Mouse (Mus musculus) fibroblast of lung, adult 2 months (primary cell): ENCODE measurements around the gene Rasgrp4.
"Not testable (repeated sequence)": the region's sequence is repeated elsewhere in the genome, so short reads cannot be mapped to it uniquely, and the experiment has no call there.

ENCODE experiments used
- DNase-seq: peaks from one replicate; pipeline ENCODE4 v3.0.0-alpha.2; 2011; ENCODE audit warnings: low read depth

The Rasgrp4 gene

DNA sequence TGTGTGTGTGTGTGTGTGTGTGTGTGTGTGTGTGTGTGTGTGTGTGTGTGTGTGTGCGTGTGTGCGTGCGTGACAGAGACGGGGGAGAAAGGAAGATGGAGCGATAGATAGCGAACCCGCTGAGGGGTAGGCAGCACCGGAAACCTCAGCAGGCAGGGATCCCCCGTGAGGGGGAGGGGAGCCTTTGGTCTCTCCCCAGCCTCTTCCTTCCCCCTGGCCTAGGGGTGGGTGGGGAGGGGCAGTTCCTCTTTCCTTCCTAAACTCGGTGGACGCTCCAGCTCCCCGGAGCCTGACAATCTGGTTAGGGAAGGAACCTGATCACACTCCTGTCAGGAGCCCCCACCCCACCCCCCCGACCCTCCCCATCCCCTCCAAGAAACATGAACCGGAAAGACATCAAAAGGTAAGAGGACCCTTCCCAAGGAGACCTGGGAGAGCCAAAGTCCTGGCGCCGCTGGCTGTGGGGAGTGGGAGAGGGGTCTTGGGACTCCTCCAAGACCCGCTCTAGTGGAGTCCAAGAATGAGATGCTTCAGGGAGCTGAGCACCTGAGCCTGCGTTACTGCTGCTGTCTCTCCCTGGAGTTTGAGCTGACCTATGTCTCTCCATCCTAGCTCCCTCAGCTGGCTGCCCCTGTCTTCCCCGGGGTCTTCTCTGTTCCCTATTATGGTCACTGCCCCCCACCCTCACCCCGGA is at the start of gene Rasgrp4:
TSS of gene Rasgrp4 (plus strand) at position 159 of the 694 bp plus-strand sequence.
- no peak for DNase-seq

DNA sequence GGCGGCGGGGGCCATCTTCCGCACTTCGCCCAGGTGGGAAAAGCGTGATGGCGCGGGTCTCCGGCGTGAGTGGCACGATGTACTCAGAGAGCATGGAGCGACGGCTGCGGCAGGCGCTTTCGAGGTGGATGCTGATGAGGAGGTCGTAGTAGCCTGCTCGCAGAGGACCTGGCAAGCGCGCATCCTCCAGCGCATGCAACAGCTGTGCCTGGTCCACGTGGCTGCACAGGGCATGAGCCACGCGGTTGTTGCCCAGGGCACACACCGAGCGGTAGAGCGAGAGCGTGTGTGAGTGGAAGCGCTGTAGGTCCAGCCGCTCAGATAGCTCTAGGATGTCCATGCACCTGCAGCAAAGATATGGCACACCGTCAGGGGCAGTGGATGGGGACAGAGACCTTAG is 48.7 kb upstream of the Rasgrp4 start:
- no peak for DNase-seq

DNA sequence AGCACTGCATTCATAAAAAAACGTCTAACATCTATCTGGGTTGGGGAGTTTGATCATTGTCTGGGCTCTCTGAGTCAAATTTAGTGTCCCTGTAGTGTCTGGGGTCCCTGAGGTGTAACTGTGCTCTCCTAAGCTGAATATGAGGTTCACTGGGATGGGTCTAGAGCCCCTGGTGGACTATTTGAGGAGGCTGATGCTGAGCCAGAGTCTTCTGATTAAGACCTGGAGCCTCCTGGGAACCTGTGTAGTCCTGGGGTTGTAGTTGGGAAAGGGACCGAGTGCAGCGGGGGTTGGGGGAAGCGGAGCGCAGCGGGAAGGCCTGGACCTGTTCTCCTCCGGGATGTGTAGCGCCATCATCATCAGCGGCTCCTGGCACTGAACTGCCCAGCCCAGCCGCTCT is 47.7 kb upstream of the Rasgrp4 start:
- DNase-seq: no peak

DNA sequence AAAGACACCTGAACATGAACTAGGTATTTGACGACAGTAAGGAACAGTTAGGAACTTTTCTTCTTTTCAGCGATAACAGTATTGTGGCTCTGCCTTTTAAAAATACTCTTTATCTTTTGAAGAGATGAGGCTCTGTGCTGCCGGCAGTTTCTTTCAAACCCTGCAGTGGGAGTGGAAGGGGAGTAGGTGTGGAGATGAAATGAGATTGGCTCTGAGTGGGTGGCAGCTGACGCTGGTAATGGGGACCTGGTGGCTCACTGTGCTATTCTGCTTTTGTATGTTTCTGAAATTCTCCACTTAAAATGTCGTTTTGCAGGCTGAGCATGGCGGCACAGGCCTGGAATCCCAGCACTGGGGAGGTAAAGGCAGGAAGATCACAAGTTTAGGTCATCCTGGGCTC is 45.8 kb upstream of the Rasgrp4 start:
- no peak for DNase-seq

DNA sequence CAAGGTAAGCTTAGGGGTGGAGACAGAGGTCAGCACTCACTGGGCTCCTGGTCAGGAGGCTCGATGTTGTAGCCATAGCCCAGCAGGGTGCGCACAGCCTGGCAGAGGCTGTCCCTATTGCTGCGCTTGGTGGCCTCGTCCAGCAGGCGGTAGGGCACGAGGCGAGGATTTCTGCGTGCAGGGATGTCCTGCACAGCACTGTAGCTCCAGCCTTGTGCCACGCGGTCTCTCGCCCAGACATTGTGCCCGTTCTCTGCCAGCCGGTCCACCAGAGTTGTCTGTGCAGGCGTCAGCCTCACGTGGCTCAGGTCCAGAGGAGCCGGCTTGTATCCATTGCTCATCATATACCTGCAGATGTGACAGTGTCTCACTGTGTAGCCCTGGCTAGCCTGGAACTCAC is 37.5 kb upstream of the Rasgrp4 start:
- no peak for DNase-seq

DNA sequence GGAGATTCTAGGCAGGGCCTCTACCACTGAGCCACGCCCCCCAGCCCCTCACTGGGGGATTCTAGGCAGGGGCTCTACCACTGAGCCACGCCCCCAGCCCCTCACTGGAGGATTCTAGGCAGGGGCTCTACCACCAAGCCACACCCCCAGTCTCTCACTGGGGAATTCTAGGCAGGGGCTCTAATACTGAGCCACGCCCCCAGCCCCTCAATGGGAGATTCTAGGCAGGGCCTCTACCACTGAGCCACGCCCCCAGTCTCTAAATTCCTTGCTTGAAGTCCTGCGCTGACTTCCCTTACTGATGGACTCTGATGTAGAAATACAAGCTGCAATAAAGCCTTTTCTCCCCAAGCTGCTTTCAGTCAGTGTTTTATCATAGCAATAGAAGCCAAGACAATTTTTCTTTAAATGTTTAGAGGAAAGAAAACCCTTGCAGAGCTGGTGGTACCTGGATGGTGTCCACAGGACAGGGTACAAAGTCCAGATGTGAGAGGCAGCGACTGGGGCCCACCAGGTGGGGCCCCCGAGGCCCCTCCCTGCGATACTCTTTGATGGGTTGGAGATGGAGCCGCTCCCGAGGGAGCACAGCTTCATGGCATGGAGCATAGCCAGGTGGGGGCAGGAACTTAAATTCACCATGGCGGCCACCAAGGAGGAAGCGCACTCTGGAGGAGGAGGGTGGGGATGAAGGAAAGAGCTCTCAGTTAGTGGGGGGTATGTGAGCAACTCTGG is 33.2 kb upstream of the Rasgrp4 start:
- no peak for DNase-seq

- no peak for DNase-seq
Measured at GRCm38 (mm10) chr7:29108992-29109955, 25.4 kb upstream of the Rasgrp4 start.

- DNase-seq: no peak
Measured at GRCm38 (mm10) chr7:29118142-29118851, 16.4 kb upstream of the Rasgrp4 start.

GRCm38 (mm10) chr7:29119526-29119925 is 15.1 kb upstream of the Rasgrp4 start:
- no peak for DNase-seq

- DNase-seq: no peak
Measured at GRCm38 (mm10) chr7:29122821-29123220, 11.8 kb upstream of the Rasgrp4 start.

DNA sequence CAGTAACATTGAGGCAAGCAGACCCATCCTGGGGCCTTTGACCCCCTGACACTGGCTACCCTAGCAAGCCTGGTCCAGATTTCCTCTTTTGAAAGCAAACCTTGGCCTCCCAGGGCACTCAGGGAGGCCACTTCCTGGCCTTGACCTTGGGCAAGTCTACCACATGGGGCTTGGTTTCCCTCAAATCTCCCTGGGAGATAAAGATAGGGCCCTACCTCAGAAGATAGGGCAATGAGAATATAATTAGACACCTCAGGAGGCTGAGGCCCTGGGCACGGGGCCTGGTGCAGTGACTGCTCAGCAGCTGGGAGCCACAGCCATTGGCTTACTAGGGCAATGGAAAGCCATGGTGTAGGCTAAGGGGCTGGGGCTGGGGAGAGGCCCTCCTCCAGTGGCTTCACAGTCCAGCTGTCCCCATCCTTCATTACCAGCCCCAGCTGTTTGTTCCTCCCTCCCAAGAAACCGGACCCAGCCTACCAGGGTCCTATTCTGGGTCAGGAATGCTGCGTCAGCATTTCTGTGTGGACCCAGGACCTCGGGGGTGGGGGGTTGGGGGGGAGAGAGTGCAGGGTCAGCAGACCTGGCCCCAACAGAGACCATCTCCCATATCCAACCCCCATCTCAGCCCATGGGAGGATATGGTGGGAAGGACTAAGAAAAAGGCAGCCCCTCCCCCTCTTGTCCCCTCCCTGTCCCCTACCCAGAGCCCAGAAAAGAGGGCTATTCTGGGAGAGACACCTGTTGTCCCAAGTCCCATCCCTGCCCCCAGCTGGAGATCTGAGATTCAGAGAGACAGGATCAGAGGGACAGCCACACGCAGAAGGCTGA is 10.9 kb upstream of the Rasgrp4 start:
- DNase-seq: no peak

DNA sequence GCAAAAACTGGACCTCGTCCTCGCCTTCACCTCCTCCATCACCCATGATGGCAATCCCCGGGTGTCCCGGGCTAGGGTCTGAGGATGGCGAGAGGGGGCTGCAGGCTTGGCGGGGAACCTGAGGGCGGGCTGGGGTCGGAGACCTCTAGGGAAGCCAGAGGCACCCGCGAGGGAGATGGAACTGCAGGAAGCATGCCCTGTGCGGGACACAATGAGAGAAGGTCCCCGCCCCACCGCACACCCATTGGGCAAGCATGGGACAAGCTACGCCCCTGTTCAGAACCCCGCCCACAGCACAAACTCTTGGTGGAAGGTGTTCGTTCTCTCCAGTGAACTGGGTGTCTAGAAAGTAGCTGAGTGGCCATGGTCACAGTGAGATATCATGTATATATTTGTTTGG is 9.7 kb upstream of the Rasgrp4 start, which contains the start of gene Ryr1:
TSS of gene Ryr1 (minus strand) at position 210 of the 400 bp plus-strand sequence.
- no peak for DNase-seq

GRCm38 (mm10) chr7:29126173-29126915 is 8.3 kb upstream of the Rasgrp4 start:
- peak; percentile 30 for DNase-seq

DNA sequence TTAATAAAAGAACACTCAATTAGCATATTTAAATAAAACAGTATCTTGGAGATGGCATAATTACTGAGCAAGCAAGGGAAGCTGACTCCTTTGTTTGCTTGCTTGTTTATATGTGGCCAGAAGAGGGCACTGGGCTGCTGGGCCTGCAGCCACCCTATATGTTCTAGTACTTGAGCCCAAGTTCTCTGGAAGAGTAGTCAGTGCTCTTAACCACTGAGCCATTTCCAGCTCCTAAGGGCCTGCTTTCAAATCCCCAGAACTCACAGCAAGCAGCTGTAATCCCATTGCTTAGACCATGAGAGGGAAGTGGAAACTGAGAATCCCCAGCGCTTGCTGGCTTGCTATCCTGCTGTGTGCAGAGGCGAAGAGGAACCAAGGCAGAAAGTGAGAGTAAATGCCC is 5.9 kb upstream of the Rasgrp4 start:
- no peak for DNase-seq

GRCm38 (mm10) chr7:29134230-29134629 is 421 bp upstream of the Rasgrp4 start:
- no peak for DNase-seq

- no peak for DNase-seq
Measured at GRCm38 (mm10) chr7:29137429-29137828, 2.8 kb downstream of the Rasgrp4 start.

GRCm38 (mm10) chr7:29139237-29139636 is 4.6 kb downstream of the Rasgrp4 start:
- DNase-seq: not testable (repeated sequence)

DNA sequence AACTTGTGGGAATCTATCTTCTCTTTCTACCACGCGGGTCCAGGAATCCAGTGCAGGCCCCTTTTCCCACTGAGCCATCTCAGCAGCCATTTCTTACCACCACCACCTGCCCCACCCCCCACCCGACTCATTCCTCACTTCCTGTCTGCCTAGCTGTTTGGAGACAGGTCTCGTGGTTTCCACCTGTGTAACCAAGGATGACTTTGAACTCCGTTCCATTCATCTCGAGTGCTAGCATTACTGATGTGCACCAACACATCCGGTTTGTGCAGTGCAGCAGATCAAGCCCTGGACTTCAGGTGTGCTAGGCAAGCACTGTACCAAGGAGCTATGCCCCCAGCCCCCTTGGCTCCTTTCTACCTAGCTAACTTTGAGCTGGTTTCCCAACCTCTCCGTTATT is 6.8 kb downstream of the Rasgrp4 start:
- no peak for DNase-seq

- no peak for DNase-seq
Measured at GRCm38 (mm10) chr7:29144006-29144405, 9.4 kb downstream of the Rasgrp4 start.
